Mouse (Mus musculus) retina, postnatal 7 days (tissue): ENCODE data around the gene Fut2.

Source experiments
- DNase-seq: peaks from one replicate; pipeline ENCODE4 v3.0.0-alpha.2; 2012; ENCODE audit warnings: low read depth, low spot score

The Fut2 gene

GRCm38 (mm10) chr7:45639561-45640027 lies 26.6 kb downstream of the Fut2 start, which contains the start of gene Mamstr:
Mamstr (plus strand) TSS chr7:45639977.
- no peak for DNase-seq

GRCm38 (mm10) chr7:45638623-45639401 lies 27.4 kb downstream of the Fut2 start:
- DNase-seq, result peak; percentile 95

DNA sequence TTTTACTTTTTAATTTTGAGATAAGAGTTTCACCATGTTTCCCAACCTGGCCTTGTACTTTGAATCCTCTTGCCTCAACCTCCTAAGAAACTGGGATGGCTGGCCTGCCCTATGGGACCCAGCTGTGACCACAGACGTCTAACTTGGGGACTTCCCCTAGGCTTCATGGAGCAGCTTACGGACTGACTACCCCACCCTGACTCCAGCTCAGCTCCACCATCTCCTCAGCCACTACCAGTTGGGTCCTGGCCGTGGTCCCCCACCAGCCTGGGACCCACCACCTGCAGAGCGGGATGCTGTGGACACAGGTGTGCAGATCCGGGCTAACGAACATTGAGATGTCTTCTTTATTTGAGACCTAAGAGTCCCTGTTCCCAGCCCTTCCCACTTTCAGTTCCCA lies 28.5 kb downstream of the Fut2 start:
- DNase-seq, result no peak

- no peak for DNase-seq
Observed at GRCm38 (mm10) chr7:45635711-45636688, 30.2 kb downstream of the Fut2 start.

- DNase-seq, result no peak
Observed at GRCm38 (mm10) chr7:45634946-45635681, 31.1 kb downstream of the Fut2 start.

- DNase-seq, result no peak
Observed at GRCm38 (mm10) chr7:45632499-45632898, 33.7 kb downstream of the Fut2 start.

DNA sequence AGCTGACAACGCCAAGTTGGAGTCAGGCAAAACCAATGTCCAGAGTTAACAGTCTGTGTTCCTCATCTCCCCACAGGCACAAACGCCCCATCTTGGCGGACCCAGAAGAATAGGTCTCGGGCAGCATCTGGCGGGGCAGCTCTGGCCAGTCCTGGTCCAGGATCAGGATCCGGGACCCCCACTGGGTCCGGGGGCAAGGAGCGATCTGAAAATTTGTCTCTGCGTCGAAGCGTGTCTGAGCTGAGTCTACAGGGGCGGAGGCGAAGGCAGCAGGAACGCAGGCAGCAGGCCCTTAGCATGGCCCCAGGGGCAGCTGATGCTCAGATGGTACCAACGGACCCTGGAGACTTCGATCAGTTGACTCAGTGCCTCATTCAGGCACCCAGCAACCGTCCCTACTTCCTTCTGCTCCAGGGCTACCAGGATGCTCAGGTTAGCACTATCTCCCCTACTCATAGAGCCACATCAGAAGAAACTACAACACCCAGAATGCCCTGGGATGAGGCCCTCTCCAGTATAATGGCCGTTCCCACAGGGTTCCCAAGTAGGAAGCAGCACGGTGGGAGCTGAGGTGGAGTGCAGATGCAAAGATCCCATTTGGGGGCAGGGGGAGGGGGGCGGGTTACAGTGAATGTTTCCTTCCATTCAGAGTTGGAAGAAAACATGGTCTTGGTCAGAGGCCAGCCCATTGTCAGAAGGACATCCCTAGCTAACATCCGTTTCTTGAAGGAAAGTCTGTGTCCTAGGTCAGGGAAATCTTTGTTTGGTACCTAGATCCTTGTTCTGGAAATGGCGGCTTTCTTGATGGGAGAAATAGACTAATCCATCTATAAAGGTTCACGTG lies 35.9 kb downstream of the Fut2 start:
- DNase-seq, result no peak

- peak; percentile 85 for DNase-seq
Observed at GRCm38 (mm10) chr7:45628364-45629294, 37.6 kb downstream of the Fut2 start.

DNA sequence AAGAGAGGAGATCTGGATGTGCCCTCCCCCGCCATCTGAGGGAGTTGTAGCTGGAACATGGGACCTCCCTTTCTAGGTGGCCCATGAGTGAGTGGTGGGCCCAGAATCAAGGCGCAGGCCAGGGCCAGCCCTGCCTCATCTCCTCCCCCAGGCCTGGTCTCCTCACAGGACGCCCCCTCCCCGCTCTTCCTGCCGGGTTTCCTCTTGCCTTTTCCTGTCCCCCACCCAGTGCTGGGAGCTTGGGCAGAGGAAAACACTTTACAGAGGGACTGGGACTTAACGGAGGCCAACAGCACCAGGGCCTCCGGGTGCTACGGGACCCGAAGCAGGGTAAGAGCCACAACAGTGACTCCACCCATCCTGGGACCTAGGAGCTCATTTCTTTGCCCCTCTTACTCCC lies 38.9 kb downstream of the Fut2 start, which contains the start of gene Rasip1:
TSS of gene Rasip1 (plus strand) at position 228 of the 400 bp plus-strand sequence.
- DNase-seq, result no peak

- DNase-seq, result no peak
Observed at GRCm38 (mm10) chr7:45626571-45627076, 39.6 kb downstream of the Fut2 start.

GRCm38 (mm10) chr7:45625481-45625880 lies 40.7 kb downstream of the Fut2 start:
- no peak for DNase-seq

DNA sequence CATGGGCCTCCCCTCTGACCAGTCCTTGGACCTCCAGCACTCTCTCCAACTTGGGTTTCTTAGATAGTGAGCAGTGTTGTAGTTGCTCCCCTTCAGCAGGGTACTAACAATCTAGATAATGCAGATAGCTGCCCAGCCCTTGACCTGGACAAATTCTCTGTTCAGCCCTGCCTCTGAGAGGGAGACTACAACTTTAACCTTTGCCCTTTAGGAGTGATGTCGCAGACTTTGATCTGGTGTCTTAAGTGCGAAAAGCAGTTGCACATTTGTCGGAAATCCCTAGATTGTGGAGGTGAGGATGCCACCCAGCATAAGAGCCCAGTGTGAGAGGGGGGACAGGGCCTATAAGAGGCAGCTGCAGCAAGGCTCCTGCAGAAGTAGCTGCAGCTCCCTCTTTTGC lies 41.5 kb downstream of the Fut2 start:
- no peak for DNase-seq

DNA sequence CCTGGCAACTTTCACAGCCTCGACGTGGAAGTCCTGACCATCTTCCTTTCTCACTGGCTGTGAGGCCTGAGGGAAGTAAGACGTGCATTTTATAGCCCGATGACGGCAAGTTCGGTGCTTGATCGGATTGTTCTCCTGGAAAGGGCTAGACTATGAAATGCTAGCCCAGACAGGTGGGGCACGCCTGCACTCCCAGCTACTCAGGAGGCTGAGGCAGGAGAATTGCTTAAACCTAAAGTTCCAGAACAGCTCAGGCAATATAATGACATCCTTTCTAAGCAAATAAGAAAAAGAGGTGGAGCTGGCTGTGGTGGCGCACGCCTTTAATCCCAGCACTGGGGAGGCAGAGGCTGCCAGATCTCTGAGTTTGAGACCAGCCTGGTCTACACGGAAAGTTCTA lies 42.7 kb downstream of the Fut2 start:
- DNase-seq, result no peak

DNA sequence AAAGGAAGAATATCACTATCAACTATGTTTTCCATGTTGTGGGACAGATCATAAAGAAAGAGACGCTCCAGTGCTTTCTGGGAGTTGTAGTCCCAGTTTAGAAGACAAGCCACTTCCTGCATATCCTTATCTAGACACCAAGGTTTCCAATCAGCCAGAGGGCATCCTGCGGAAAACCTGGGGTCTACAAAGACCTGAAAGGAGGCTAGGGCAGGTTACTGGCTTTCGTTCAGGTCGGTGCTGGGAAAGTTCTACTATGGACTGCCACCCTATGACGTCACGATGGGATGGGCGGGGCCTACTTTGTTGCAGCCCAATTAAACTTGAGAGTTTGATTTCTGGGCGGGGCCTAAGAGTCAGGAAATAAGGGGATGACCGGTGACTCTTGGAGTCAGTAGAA lies 44.8 kb downstream of the Fut2 start, which contains the start of gene Izumo1:
TSS of gene Izumo1 (plus strand) at position 369 of the 400 bp plus-strand sequence.
- DNase-seq, result no peak

GRCm38 (mm10) chr7:45619592-45619991 lies 46.6 kb downstream of the Fut2 start:
- no peak for DNase-seq

- DNase-seq, result no peak
Observed at GRCm38 (mm10) chr7:45618316-45618715, 47.9 kb downstream of the Fut2 start.

- no peak for DNase-seq
Observed at GRCm38 (mm10) chr7:45617042-45617695, 49.0 kb downstream of the Fut2 start, which contains the start of gene Fut1. Fut1 (plus strand) TSS chr7:45617289.

- no peak for DNase-seq
Observed at GRCm38 (mm10) chr7:45616277-45616676, 49.9 kb downstream of the Fut2 start.

DNA sequence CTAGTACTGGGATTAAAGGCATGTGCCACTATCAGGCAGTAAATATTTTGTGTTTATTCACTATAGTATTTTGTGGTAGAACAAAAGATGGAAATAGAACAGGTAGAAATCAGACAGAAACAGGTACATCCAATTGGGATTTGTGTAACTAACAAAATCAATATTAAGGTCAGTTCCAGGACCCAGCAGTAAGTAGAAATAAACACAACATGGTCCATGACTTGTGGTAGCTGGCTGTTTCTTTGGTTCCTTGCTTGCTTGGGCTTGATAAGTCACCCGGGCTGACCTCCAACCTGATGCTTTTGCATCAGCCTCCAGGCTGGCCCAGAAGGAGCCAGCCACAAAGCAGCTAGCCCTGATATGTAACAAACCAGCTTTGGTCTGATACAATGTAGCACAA lies 56.7 kb downstream of the Fut2 start:
- no peak for DNase-seq
